Mouse (Mus musculus) kidney, postnatal 10 days (tissue): ENCODE results near the gene Gbp3.

Experiments
- DNase-seq: peaks from one replicate; pipeline ENCODE4 v3.0.0; 2021; ENCODE audit warnings: mixed read lengths

Gbp3 gene

DNA sequence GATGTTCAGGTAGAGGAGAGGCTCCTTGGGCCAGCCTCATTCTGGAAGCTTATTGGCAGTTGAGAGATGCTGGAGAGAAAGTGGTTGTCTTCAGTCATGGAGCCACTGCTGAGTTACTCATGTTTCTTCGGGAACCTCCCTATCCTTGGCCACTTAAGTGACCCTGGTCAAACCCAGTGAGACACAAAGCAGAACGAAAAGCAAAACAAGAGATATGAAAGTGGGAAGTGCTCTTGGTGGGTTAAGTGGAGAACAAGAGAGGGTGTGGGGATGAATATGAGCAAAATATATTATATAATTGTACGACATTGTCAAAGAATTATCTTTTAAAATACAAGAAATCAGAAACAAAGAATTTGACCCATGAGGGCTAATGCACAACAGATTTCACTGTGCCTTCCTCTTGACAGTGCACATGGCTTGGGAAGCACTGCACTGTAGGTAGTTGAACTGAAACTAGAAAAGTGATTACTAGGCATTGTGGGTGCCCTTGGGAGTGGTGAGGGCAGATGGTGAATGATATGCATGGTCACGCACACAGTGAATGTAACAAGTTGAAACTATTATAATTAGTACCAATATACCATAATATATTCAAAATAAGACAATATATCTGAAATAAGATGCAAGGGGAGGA is 30.7 kb downstream of the Gbp3 start:
- no peak for DNase-seq

DNA sequence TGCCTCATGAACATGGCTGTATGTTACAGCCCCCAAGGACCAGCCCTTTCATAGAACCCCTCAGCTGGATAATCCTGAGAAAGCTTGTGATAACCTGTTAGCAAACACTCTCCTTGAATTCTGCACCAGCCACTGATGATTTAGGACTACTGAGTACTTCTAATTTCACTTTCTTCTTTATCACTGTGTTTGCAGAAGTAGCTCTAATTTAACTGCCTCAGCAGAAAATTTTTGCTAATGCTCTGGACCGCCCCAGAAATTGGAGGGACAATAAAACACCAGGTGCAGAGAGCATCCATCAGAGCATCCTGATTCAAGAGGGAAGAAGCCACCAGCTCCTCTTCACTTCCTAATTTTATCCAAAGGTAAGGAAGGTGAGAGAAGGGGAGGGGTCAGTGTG is 34.7 kb downstream of the Gbp3 start, which contains the start of gene Gbp2b:
Gbp2b (plus strand) TSS at position 301 of the 400 bp plus-strand sequence.
- DNase-seq, result no peak

DNA sequence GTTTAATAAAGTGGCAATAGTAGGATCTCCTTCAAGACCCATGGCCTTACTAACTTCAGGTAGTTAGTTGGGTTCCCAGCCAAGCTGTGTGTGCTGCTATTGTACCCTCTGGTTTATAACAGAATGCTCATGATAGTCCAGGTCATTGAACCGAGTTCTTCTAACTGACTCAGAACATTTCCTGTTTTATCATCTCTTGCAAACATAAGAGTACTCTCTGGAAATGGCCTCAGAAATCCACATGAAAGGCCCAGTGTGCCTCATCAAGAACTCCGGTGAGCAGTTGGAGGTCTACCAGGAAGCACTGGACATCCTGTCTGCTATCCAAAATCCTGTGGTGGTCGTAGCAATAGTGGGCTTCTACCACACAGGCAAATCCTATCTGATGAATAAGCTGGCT is 38.1 kb downstream of the Gbp3 start:
- DNase-seq, result no peak

DNA sequence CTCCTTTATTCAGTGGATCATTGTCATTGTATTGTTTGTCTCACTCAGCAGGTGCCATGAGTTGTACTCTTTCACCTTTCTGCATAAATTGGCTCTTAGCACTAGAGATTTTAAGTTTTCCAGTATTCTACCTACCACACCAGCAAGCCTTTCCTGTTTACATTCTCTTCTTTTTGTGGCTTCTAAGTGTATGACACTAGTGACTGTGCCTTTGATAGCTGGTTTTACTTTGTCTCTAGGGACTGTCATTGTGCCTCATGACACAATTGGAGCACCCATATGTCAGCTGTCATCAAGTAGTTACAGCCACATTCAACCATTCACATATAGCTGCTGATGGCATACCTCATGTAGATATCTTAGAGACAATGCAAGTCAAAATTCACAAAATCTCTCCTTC is 41.8 kb downstream of the Gbp3 start:
- DNase-seq, result no peak

DNA sequence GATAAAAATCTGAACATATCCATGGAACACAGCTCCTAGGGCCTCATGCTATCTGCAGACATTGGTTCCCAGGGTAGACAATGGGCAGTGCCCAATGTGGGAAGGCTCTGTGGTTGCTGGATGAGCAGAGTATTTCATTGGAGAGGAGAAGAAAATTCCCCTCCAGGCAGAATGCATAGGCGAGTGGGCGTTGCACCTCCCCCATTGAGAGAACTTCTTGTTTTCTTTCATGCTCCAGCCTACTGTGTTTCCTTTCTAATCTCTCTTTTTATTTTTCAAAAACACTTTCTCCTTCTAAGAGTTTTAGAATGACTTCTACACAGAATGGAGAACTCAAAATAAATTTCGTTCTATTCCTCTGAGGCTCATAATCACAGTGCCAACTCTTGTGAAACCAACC is 58.8 kb downstream of the Gbp3 start:
- no peak for DNase-seq

DNA sequence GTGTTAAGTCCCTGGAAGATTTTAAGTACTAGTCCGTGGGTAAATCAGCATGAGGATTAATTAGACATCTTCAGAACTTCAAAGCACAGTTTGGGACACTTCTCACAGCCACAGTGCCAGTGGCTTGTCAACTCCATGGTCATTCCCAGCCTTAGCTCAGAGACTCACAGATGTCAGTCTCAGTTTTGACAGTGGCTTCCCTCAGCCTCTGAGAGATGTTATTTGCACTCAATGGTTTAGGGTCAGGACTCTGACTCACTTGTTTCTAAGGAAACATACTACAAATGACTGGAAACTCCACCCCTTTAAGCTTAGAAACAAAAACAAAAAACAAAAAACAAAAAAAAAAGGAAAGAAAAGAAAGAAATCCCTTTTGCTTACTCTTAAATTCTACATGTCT is 59.8 kb downstream of the Gbp3 start:
- DNase-seq, result no peak

DNA sequence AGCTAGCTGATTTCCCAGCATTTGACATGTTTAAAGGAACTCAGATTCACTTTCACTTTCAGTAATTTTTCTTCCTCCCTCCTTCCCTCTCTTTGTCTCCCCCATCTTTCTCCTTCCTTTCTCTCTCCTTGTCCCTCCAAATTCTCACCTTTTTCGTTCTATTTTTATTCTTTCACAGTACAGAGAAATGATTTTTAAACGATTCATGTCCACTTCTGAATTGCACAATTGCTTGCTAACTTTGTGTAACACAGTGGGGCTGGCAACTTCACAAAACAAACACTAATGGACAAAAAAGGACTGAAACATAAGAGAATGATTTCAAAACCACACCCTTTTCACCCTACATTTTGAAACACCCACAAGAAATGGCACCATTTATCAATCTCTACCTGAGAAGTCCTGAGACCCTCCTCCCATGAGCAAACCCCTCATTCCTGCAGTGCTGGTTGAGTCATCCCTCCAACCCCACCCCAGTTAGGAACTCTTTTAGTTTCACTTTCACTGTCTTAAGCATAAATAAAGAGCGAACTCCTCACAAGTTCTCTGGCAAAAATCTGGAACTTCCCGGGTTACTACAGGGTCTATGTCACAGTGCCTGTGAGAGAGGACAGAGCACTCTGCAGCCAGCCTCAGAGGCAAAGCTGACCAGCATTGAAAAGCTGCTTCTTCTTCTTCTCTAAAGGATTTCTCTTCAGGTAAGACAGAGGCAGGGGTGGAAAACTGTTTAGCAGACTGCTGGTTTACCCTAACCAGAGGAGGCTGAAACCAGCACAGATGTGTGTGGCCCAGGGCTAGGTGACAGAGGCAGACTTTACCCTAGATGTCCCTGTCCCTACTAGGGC is 60.5 kb downstream of the Gbp3 start, which contains the start of gene Gbp2:
Gbp2 (plus strand) TSS at position 492 of the 845 bp plus-strand sequence.
- DNase-seq, result peak; percentile 25

DNA sequence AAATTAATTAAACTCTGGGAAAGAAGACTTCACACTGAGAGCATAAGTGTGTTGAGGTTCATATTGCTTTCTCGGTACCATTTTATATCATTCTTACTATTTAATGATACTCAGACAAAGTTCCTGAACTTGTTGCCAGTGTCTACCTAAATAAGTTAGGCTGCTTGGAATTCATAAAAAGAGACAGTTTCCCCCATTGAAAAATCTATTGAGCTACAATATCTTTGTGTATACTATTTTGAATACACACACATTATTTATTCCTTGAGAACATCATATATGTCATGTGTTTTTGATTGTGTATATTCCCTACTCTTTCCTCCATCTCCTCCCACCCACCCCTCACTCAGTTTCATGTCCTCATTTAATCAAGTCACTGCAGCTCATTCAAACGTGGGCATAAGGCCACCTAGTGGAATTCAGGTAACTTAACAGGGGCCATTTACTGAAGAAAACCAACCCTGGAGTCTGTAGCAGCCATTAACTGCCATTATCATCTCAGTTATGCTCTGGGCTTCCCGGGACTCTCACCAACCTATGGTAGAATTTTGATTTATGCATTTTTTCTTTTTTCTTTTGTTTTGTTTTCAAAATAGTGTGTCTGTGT is 61.2 kb downstream of the Gbp3 start:
- no peak for DNase-seq
